ENCODE assay signal across 10 mouse cellular contexts in genomic region chr15:97517926-97518325, GRCm38 (mm10).
DNase-seq lines count a peak whose midpoint lies in the region; ATAC-seq and TF ChIP-seq lines count a peak whose summit lies in the region.
"Had no signal": no experiment of that assay in that cellular context is flagged by ENCODE, and none has a peak within 500 bp of the region (broad histone marks: within the 10 kb centered on the region; RNA-seq: fewer than 3 reads in every experiment).

No protein-coding gene starts in this region.

- peak; percentile 68 for DNase-seq in kidney, postnatal 0 days (ENCODE audit: low spot score)
- DNase-seq in kidney, postnatal 36 days = no peak
- DNase-seq in adrenal gland, adult 8-10 months = peak; percentile 9
- peak; percentile 34 for DNase-seq in embryo, embryonic 11 days
- DNase-seq in heart, adult 9 months (ENCODE audit: low spot score in 2 of 2) = no peak
- DNase-seq in forebrain, embryonic 10.5 days (ENCODE audit: extremely low spot score, low spot score) = no peak
- DNase-seq: right cerebral cortex, postnatal 4 days had no signal

- no peak overlapping the region for H3K4me3 ChIP-seq in kidney, postnatal 0 days (replicated peaks; ENCODE audit: low read depth, low read length)
- H3K4me3 ChIP-seq in midbrain, embryonic 13.5 days (replicated peaks) = no peak overlapping the region
- H3K4me3 ChIP-seq in forebrain, embryonic 10.5 days = no peak overlapping the region
- H3K4me3 ChIP-seq: myocyte had no signal

- TF ChIP-seq CTCF in kidney, postnatal 0 days (IDR thresholded peaks at IDR 0.05; ENCODE audit: low read depth) = no peak

- H3K9ac ChIP-seq in kidney, postnatal 0 days (ENCODE audit: low read depth, low read length) = no peak overlapping the region
- no peak overlapping the region for H3K9ac ChIP-seq in midbrain, embryonic 13.5 days (replicated peaks)

- no peak overlapping the region for H3K4me2 ChIP-seq in kidney, postnatal 0 days (ENCODE audit: low read length)
- H3K4me2 ChIP-seq in midbrain, embryonic 13.5 days (replicated peaks) = no peak overlapping the region

- H3K4me1 ChIP-seq in kidney, postnatal 0 days (replicated peaks; ENCODE audit: insufficient read depth, low read length) = 0 out of 2 replicates have a peak, but pooled peaks cover 3% of the 10 kb centered on the region
- peaks cover 12% of the 10 kb centered on the region; the same call in 1 of the 2 replicates for H3K4me1 ChIP-seq in midbrain, embryonic 13.5 days (replicated peaks)
- H3K4me1 ChIP-seq in forebrain, embryonic 10.5 days = no peaks in the 10 kb centered on the region

- H3K9me3 ChIP-seq in kidney, postnatal 0 days (replicated peaks; ENCODE audit: low read length) = no peaks in the 10 kb centered on the region
- no peaks in the 10 kb centered on the region for H3K9me3 ChIP-seq in midbrain, embryonic 13.5 days
- H3K9me3 ChIP-seq in forebrain, embryonic 10.5 days = no peaks in the 10 kb centered on the region

- no peaks in the 10 kb centered on the region for H3K36me3 ChIP-seq in kidney, postnatal 0 days (ENCODE audit: insufficient read depth, low read length)
- no peaks in the 10 kb centered on the region for H3K36me3 ChIP-seq in midbrain, embryonic 13.5 days
- H3K36me3 ChIP-seq in forebrain, embryonic 10.5 days (replicated peaks) = no peaks in the 10 kb centered on the region

- WGBS in kidney, postnatal 0 days = 20% methylated on average over 10 of the region's 10 CpGs
- 51% methylated on average over 10 of the region's 10 CpGs for WGBS in midbrain, embryonic 13.5 days
- 78% methylated on average over 10 of the region's 10 CpGs for WGBS in forebrain, embryonic 10.5 days

- no peak overlapping the region for H3K27ac ChIP-seq in kidney, postnatal 0 days
- H3K27ac ChIP-seq in midbrain, embryonic 13.5 days = peak overlapping the region; percentile 15
- no peak overlapping the region for H3K27ac ChIP-seq in forebrain, embryonic 10.5 days

- ATAC-seq in kidney, postnatal 0 days (replicated peaks; ENCODE audit: low FRiP score, low read depth) = no peak
- peak; percentile 66; the same call in 1 of the 2 replicates for ATAC-seq in midbrain, embryonic 13.5 days
- ATAC-seq in megakaryocyte progenitor cell, adult 5-6 weeks (replicated peaks; ENCODE audit: poor library complexity) = no peak

- H3K27me3 ChIP-seq in kidney, postnatal 0 days (ENCODE audit: insufficient read depth, low read length) = no peaks in the 10 kb centered on the region
- no peaks in the 10 kb centered on the region for H3K27me3 ChIP-seq in midbrain, embryonic 13.5 days
- H3K27me3 ChIP-seq in forebrain, embryonic 10.5 days (ENCODE audit: poor library complexity, severe bottlenecking) = no peaks in the 10 kb centered on the region

Comparison
In these comparisons a context has a peak if more than half of its experiments do, and no peak if none do; other contexts are left out.
1. DNase-seq: peak in kidney, postnatal 0 days (single experiment), adrenal gland, adult 8-10 months (single experiment) and embryo, embryonic 11 days (single experiment); none in kidney, postnatal 36 days (0 of 2), heart, adult 9 months (0 of 2) and forebrain, embryonic 10.5 days (single experiment).